Mouse (Mus musculus) hindbrain, embryonic 13.5 days (tissue): ENCODE data around the gene Dyrk3. TPM values are rescaled to one million over a fixed set of nuclear protein-coding genes. Genes with fewer than 3 reads are reported as not detected.
"Not testable (repeated sequence)": the region's sequence is repeated elsewhere in the genome, so short reads cannot be mapped to it uniquely, and the experiment has no call there.

Experiments used
- ATAC-seq: fragments of 200-750 bp; cut with Nextera tagmentation; 2 replicates; pipeline ENCODE4 v1.8.0; 2017; ENCODE audit warnings: moderate TSS enrichment; ENCODE audit not compliant: low FRiP score
- H3K27ac ChIP-seq: fragments of 300-500 bp; sonication (generic); 2 replicates; pipeline ENCODE4 v1.5.1; 2015; ENCODE audit warnings: inconsistent platforms, mild to moderate bottlenecking, moderate library complexity
- H3K27me3 ChIP-seq: fragments of 300-500 bp; sonication (generic); 2 replicates; pipeline ENCODE4 v1.6.1; 2015; ENCODE audit warnings: mild to moderate bottlenecking, inconsistent platforms
- H3K36me3 ChIP-seq: fragments of 300-500 bp; sonication (generic); 2 replicates; pipeline ENCODE4 v1.6.1; 2015; ENCODE audit warnings: mild to moderate bottlenecking, inconsistent platforms
- H3K4me1 ChIP-seq: fragments of 300-500 bp; sonication (generic); replicated peaks from 2 replicates; pipeline ENCODE4 v1.6.1; 2015; ENCODE audit warnings: inconsistent platforms
- H3K4me2 ChIP-seq: fragments of 300-500 bp; sonication (generic); 2 replicates; pipeline ENCODE4 v1.6.1; 2015; ENCODE audit warnings: inconsistent platforms, mild to moderate bottlenecking, moderate library complexity
- H3K4me3 ChIP-seq: fragments of 300-500 bp; sonication (generic); 2 replicates; pipeline ENCODE4 v1.5.1; 2015; ENCODE audit warnings: mild to moderate bottlenecking, inconsistent platforms
- H3K9ac ChIP-seq: fragments of 300-500 bp; sonication (generic); 2 replicates; pipeline ENCODE4 v1.6.1; 2015; ENCODE audit warnings: mild to moderate bottlenecking, inconsistent platforms
- H3K9me3 ChIP-seq: fragments of 300-500 bp; sonication (generic); 2 replicates; pipeline ENCODE4 v1.6.1; 2016; ENCODE audit warnings: inconsistent platforms
- WGBS: fragments of 180-500 bp; shearing (Covaris S2); methylation state at CpG from one replicate; pipeline ENCODE4 v1.1.7; 2015; 5-methylcytosine and 5-hydroxymethylcytosine counted together
- polyA plus RNA-seq: library from polyadenylated mRNA; unstranded; fragments of >200 nt; fragmentation: Nextera tagmentation; extraction: Ambion mirVana; gene quantifications from 2 replicates; pipeline ENCODE4 v1.2.1, GENCODE M21; 2015

Dyrk3 gene
- polyA plus RNA-seq, 1 experiment from 2014 or later, result 15.6 TPM

GRCm38 (mm10) chr1:131146181-131146614 lies 8.1 kb upstream of the Dyrk3 start:
- Histone ChIP-seq H3K4me3 (no peak overlapping the region), H3K36me3 (no peaks in the 10 kb centered on the region), H3K9me3 (no peaks in the 10 kb centered on the region), H3K27me3 (0 out of 2 replicates have a peak, but pooled peaks cover 2% of the 10 kb centered on the region), H3K27ac (no peak overlapping the region), H3K9ac (no peak overlapping the region), H3K4me1 (no peaks in the 10 kb centered on the region), H3K4me2 (no peak overlapping the region)
- 88% methylated on average over 3 of the region's 3 CpGs for WGBS
- no peak for ATAC-seq

- not testable (repeated sequence) for H3K4me3 ChIP-seq, H3K36me3 ChIP-seq, H3K27me3 ChIP-seq, H3K4me1 ChIP-seq, H3K9me3 ChIP-seq, ATAC-seq, H3K4me2 ChIP-seq, H3K9ac ChIP-seq, H3K27ac ChIP-seq
- 92% methylated on average over 3 of the region's 3 CpGs for WGBS
These were observed 7.1 kb upstream of the Dyrk3 start for GRCm38 (mm10) chr1:131145222-131145621.

- H3K27me3 ChIP-seq, result no peaks in the 10 kb centered on the region
- H3K4me2 ChIP-seq, result no peak overlapping the region
- H3K4me3 ChIP-seq, result no peak overlapping the region
- no peak overlapping the region for H3K27ac ChIP-seq
- H3K36me3 ChIP-seq, result no peaks in the 10 kb centered on the region
- H3K9me3 ChIP-seq, result no peaks in the 10 kb centered on the region
- H3K9ac ChIP-seq, result no peak overlapping the region
- WGBS, result 75% methylated on average over 1 of the region's 1 CpGs
- H3K4me1 ChIP-seq, result peaks cover 9% of the 10 kb centered on the region
- ATAC-seq, result no peak
These were observed 4.3 kb upstream of the Dyrk3 start for GRCm38 (mm10) chr1:131142472-131142871.

- no peaks in the 10 kb centered on the region for H3K27me3 ChIP-seq
- peaks cover 17% of the 10 kb centered on the region for H3K4me1 ChIP-seq
- H3K9me3 ChIP-seq, result no peaks in the 10 kb centered on the region
- H3K27ac ChIP-seq, result no peak overlapping the region
- H3K9ac ChIP-seq, result no peak overlapping the region
- H3K4me3 ChIP-seq, result no peak overlapping the region
- ATAC-seq, result no peak
- no peak overlapping the region for H3K4me2 ChIP-seq
- no peaks in the 10 kb centered on the region for H3K36me3 ChIP-seq
- WGBS, result 71% methylated on average over 2 of the region's 2 CpGs
These were observed 3.3 kb upstream of the Dyrk3 start for GRCm38 (mm10) chr1:131141449-131141848.

- peak overlapping the region; percentile 77 for H3K4me3 ChIP-seq
- no peaks in the 10 kb centered on the region for H3K27me3 ChIP-seq
- no peak overlapping the region for H3K27ac ChIP-seq
- WGBS, result 81% methylated on average over 11 of the region's 11 CpGs
- H3K9me3 ChIP-seq, result no peaks in the 10 kb centered on the region
- no peaks in the 10 kb centered on the region for H3K36me3 ChIP-seq
- H3K4me2 ChIP-seq, result peak overlapping the region; percentile 80
- ATAC-seq, result no peak
- peaks cover 38% of the 10 kb centered on the region for H3K4me1 ChIP-seq
- no peak overlapping the region for H3K9ac ChIP-seq
These were observed 1.3 kb upstream of the Dyrk3 start for GRCm38 (mm10) chr1:131139102-131140095.

- peak overlapping the region; percentile 80 for H3K4me2 ChIP-seq
- peak overlapping the region; percentile 84 for H3K9ac ChIP-seq
- peak; percentile 92 for ATAC-seq
- H3K27ac ChIP-seq, result peak overlapping the region; percentile 93
- H3K4me3 ChIP-seq, result peak overlapping the region; percentile 77
- H3K9me3 ChIP-seq, result no peaks in the 10 kb centered on the region
- H3K27me3 ChIP-seq, result no peaks in the 10 kb centered on the region
- H3K36me3 ChIP-seq, result peaks cover 2% of the 10 kb centered on the region; the same call in 1 of the 2 replicates
- peaks cover 43% of the 10 kb centered on the region for H3K4me1 ChIP-seq
- 0% methylated on average over 34 of the region's 36 CpGs for WGBS
These were observed 422 bp downstream of the Dyrk3 start for GRCm38 (mm10) chr1:131137717-131138118.

GRCm38 (mm10) chr1:131137111-131137510 lies 1.0 kb downstream of the Dyrk3 start:
- no peak overlapping the region for H3K27ac ChIP-seq
- H3K4me2 ChIP-seq, result peak overlapping the region; percentile 80
- no peak for ATAC-seq
- H3K36me3 ChIP-seq, result peaks cover 2% of the 10 kb centered on the region; the same call in 1 of the 2 replicates
- H3K4me3 ChIP-seq, result peak overlapping the region; percentile 77
- H3K9me3 ChIP-seq, result no peaks in the 10 kb centered on the region
- H3K9ac ChIP-seq, result peak overlapping the region; percentile 63
- peaks cover 43% of the 10 kb centered on the region for H3K4me1 ChIP-seq
- H3K27me3 ChIP-seq, result no peaks in the 10 kb centered on the region
- 10% methylated on average over 5 of the region's 5 CpGs for WGBS

GRCm38 (mm10) chr1:131135960-131136629 lies 2.0 kb downstream of the Dyrk3 start:
- no peaks in the 10 kb centered on the region for H3K27me3 ChIP-seq
- ATAC-seq, result no peak
- H3K4me2 ChIP-seq, result peak overlapping the region; percentile 80
- peaks cover 43% of the 10 kb centered on the region for H3K4me1 ChIP-seq
- H3K27ac ChIP-seq, result no peak overlapping the region
- 79% methylated on average over 10 of the region's 10 CpGs for WGBS
- peaks cover 2% of the 10 kb centered on the region; the same call in 1 of the 2 replicates for H3K36me3 ChIP-seq
- no peaks in the 10 kb centered on the region for H3K9me3 ChIP-seq
- no peak overlapping the region; the same call in 1 of the 2 replicates for H3K9ac ChIP-seq
- peak overlapping the region; percentile 77; the same call in 1 of the 2 replicates for H3K4me3 ChIP-seq

- Histone ChIP-seq H3K9ac (peak overlapping the region; percentile 47), H3K4me1 (peaks cover 43% of the 10 kb centered on the region), H3K9me3 (no peaks in the 10 kb centered on the region), H3K27ac (peak overlapping the region; percentile 64), H3K4me2 (peak overlapping the region; percentile 80; the same call in 1 of the 2 replicates), H3K4me3 (peak overlapping the region; percentile 7; the same call in 1 of the 2 replicates), H3K27me3 (no peaks in the 10 kb centered on the region), H3K36me3 (peaks cover 12% of the 10 kb centered on the region)
- WGBS, result 57% methylated on average over 8 of the region's 8 CpGs
- ATAC-seq, result no peak
These were observed 3.1 kb downstream of the Dyrk3 start for GRCm38 (mm10) chr1:131134942-131135522.

- peak overlapping the region; percentile 64; the same call in 1 of the 2 replicates for H3K27ac ChIP-seq
- peak overlapping the region; percentile 80 for H3K4me2 ChIP-seq
- peak overlapping the region; percentile 58; the same call in 1 of the 2 replicates for H3K9ac ChIP-seq
- peak overlapping the region; percentile 7; the same call in 1 of the 2 replicates for H3K4me3 ChIP-seq
- peaks cover 20% of the 10 kb centered on the region for H3K36me3 ChIP-seq
- ATAC-seq, result no peak
- H3K4me1 ChIP-seq, result peaks cover 42% of the 10 kb centered on the region
- WGBS, result 41% methylated on average over 6 of the region's 6 CpGs
- H3K27me3 ChIP-seq, result no peaks in the 10 kb centered on the region
- no peaks in the 10 kb centered on the region for H3K9me3 ChIP-seq
These were observed 3.9 kb downstream of the Dyrk3 start for GRCm38 (mm10) chr1:131134231-131134630.

- Histone ChIP-seq H3K4me3 (no peak overlapping the region), H3K4me1 (no peaks in the 10 kb centered on the region), H3K9ac (no peak overlapping the region), H3K4me2 (no peak overlapping the region), H3K36me3 (peaks cover 42% of the 10 kb centered on the region), H3K27ac (no peak overlapping the region), H3K27me3 (no peaks in the 10 kb centered on the region), H3K9me3 (no peaks in the 10 kb centered on the region)
- 84% methylated on average over 11 of the region's 11 CpGs for WGBS
- ATAC-seq, result no peak; the same call in 1 of the 2 replicates
These were observed 12.0 kb downstream of the Dyrk3 start for GRCm38 (mm10) chr1:131125987-131126744.
